Mouse (Mus musculus): ENCODE measurements around the gene Ccdc159.
A peak's percentile ranks its signal among the peaks of the same experiment; 100 is the strongest.

The Ccdc159 gene

DNA sequence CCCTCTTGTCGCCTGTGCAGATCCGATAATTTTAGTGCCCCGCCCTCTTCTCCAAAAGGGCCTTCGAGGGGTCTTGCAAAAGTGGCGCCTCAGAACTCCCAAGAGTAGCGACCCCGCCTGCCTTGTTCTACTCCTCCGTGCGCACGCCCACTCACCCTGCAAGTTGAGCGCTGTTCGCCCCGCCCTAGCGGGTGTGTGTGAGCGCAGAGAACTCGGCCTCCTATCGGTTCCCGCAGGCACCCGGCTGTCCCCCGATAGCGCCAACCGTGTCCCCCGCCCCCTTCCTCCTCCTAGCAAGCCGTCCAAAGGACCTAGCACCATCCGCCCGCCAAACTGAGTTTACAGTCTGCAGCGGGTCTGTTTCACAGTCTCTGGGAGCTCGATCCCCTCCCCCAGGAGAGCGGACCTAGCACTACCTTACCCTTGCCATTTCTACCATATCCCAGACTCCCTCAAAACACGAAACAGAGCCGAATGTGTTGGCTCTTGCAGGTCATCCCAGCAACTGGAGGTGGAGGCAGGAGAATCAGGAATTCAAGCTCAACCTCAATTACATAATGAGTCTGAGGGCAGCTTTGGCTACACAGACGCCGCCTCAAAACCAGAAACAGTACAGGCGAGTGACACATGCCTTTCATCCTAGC is 35.3 kb downstream of the Ccdc159 start:
- DNase-seq = peak; percentile 60

GRCm38 (mm10) chr9:21963417-21963816 is 36.1 kb downstream of the Ccdc159 start, which contains the start of gene Epor:
Epor (minus strand) TSS chr9:21963506.
- DNase-seq = no peak

DNA sequence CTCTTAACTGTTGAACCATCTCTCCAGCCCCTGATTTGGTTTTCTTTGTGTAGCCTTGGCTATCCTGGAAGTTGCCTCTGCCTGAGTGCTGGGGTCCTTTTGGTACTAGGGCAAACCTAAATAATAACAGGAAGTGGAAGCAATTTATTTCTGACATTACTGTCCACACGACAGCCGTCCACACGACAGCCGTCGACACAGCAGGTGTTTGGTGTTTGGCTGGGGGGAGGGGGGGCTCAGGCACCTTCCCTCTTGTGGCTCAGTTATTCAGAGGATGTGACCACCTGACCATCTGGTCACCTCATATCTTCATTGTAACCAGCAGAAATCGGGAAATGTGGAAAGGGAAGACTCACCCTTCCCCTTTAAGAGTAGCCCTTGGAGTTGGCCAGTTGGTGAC is 41.6 kb downstream of the Ccdc159 start:
- no peak for DNase-seq

GRCm38 (mm10) chr9:21969304-21969703 is 42.0 kb downstream of the Ccdc159 start:
- no peak for DNase-seq

DNA sequence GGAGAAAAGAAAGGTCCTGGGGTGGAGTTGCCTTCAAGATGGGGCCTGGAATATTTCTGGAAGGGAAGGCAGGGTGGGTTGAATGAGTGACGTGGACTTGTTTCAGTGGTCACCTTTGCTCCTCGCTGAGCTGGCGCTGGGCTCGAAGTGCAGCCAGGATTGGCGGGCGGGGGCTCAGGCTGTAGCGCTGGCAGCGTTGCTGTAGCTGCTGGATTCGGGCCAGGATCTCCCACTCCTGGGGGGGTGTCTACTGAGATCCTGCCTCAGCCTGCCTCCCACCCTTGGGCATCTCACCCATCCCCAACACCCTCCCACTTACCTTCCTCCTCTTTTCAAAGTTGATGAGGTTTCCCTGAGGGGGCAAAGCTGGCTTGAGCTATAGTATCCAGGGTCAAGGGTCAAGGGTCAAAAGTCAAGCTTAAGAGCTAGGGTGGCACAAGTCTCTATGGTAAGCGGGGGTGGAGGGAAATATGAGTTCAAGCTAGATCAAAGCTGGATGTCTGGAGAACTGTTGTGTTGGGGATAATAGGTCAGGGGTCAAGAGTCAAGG is 49.4 kb downstream of the Ccdc159 start:
- DNase-seq = no peak

DNA sequence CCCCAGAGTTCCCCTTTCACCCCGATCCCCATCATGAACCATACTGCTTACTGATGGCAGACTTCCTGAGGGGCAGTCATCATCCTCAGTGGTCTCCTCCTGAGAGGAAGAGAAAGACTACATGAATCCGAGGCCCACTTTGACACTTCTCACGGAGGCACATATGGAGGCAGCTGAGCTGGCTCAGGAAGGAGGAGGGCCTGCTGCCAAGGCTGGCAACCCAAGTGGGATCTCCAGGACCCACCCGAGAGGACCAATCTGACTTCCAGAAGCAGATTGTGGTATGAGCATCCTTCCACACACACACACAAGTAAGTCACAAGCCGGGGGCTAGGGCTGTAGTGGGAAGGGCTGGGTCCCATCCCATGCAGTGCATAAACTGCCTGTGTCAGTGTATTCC is 50.1 kb downstream of the Ccdc159 start:
- no peak for DNase-seq

GRCm38 (mm10) chr9:21977972-21978371 is 50.7 kb downstream of the Ccdc159 start:
- peak; percentile 64 for DNase-seq

DNA sequence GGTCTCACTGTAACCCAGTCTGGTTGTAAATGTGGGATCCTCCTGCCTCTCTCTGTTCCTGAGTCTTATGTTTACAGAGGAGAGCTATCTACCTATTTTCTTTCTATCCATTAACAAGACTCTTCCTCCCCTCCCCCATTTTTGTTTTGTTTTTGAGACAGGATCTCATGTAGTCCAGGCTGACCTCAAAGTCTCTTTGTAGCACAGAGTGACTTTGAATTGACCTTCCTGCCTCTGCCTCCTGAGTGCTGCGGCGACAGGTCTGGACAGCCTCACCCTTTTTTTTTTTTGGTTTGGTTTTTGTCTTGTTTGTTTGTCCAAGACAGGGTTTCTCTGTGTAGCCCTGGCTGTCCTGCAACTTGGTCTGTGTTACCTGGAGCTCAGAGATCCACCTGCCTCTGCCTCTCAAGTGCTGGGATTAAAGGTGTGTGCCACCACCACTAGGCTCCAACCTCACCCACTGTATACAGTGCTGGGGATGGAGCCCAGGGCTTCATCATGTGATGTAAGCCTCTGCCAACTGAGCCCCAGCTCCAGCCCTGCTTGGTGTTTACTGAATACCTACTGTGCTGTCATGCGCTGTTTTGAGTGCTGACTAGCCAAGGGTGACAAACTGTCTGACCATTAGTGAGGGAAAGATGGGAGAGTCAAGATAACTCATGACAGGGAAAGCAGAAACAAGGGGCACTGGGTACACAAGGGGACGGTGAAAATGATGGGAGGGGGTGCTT is 51.3 kb downstream of the Ccdc159 start:
- no peak for DNase-seq

- DNase-seq = no peak
These were observed 56.6 kb downstream of the Ccdc159 start for GRCm38 (mm10) chr9:21983911-21984310.
